Mouse (Mus musculus): Measurements from ENCODE around the gene Rasgef1a. TPM values are rescaled to one million over a fixed set of nuclear protein-coding genes. Genes with fewer than 3 reads are reported as not detected.

Gene Rasgef1a
- polyA plus RNA-seq, 1 experiment, result 0.02 TPM

GRCm38 (mm10) chr6:118027036-118027435 is 15.8 kb downstream of the Rasgef1a start:
- Histone ChIP-seq H3K27me3 (ENCODE audit: control insufficient read depth, insufficient read depth, low read length) (no peaks in the 10 kb centered on the region), H3K27ac (ENCODE audit: control insufficient read depth, insufficient read depth, low read depth, low read length) (no peak overlapping the region), H3K36me3 (ENCODE audit: control insufficient read depth, insufficient read depth, low read length) (no peaks in the 10 kb centered on the region), H3K4me3 (ENCODE audit: control insufficient read depth, low read depth, low read length) (no peak overlapping the region), H3K4me1 (ENCODE audit: control insufficient read depth, insufficient read depth, low read length) (no peaks in the 10 kb centered on the region)
- no peak for TF ChIP-seq POLR2A (IDR thresholded peaks at IDR 0.05; ENCODE audit: control insufficient read depth, low read depth, low read length)
- no peak for TF ChIP-seq CTCF (IDR thresholded peaks at IDR 0.05; ENCODE audit: control insufficient read depth, insufficient read depth, insufficient replicate concordance, low read depth, low read length)

- no peaks in the 10 kb centered on the region for H3K36me3 ChIP-seq (ENCODE audit: control insufficient read depth, insufficient read depth, low read length)
- H3K4me3 ChIP-seq (ENCODE audit: control insufficient read depth, low read depth, low read length), result no peak overlapping the region
- no peak overlapping the region for H3K27ac ChIP-seq (ENCODE audit: control insufficient read depth, insufficient read depth, low read depth, low read length)
- H3K27me3 ChIP-seq (ENCODE audit: control insufficient read depth, insufficient read depth, low read length), result no peaks in the 10 kb centered on the region
- TF ChIP-seq POLR2A (IDR thresholded peaks at IDR 0.05; ENCODE audit: control insufficient read depth, low read depth, low read length) (no peak), CTCF (IDR thresholded peaks at IDR 0.05; ENCODE audit: control insufficient read depth, insufficient read depth, insufficient replicate concordance, low read depth, low read length) (no peak)
- no peaks in the 10 kb centered on the region for H3K4me1 ChIP-seq (ENCODE audit: control insufficient read depth, insufficient read depth, low read length)
Observed at GRCm38 (mm10) chr6:118031467-118031866, 20.2 kb downstream of the Rasgef1a start.

- H3K27me3 ChIP-seq (ENCODE audit: control insufficient read depth, insufficient read depth, low read length), result no peaks in the 10 kb centered on the region
- H3K27ac ChIP-seq (ENCODE audit: control insufficient read depth, insufficient read depth, low read depth, low read length), result no peak overlapping the region
- no peaks in the 10 kb centered on the region for H3K4me1 ChIP-seq (ENCODE audit: control insufficient read depth, insufficient read depth, low read length)
- no peaks in the 10 kb centered on the region for H3K36me3 ChIP-seq (ENCODE audit: control insufficient read depth, insufficient read depth, low read length)
- H3K4me3 ChIP-seq (ENCODE audit: control insufficient read depth, low read depth, low read length), result no peak overlapping the region
- TF ChIP-seq CTCF (IDR thresholded peaks at IDR 0.05; ENCODE audit: control insufficient read depth, insufficient read depth, insufficient replicate concordance, low read depth, low read length), result no peak
- TF ChIP-seq POLR2A (IDR thresholded peaks at IDR 0.05; ENCODE audit: control insufficient read depth, low read depth, low read length), result no peak
Observed at GRCm38 (mm10) chr6:118035639-118036038, 24.4 kb downstream of the Rasgef1a start.

- no peaks in the 10 kb centered on the region for H3K27me3 ChIP-seq (ENCODE audit: control insufficient read depth, insufficient read depth, low read length)
- TF ChIP-seq POLR2A (IDR thresholded peaks at IDR 0.05; ENCODE audit: control insufficient read depth, low read depth, low read length) (no peak), CTCF (IDR thresholded peaks at IDR 0.05; ENCODE audit: control insufficient read depth, insufficient read depth, insufficient replicate concordance, low read depth, low read length) (no peak)
Observed at GRCm38 (mm10) chr6:118036118-118036805, 25.0 kb downstream of the Rasgef1a start.

GRCm38 (mm10) chr6:118036866-118037265 is 25.6 kb downstream of the Rasgef1a start:
- H3K4me1 ChIP-seq (ENCODE audit: control insufficient read depth, insufficient read depth, low read length), result no peaks in the 10 kb centered on the region
- H3K36me3 ChIP-seq (ENCODE audit: control insufficient read depth, insufficient read depth, low read length), result no peaks in the 10 kb centered on the region
- TF ChIP-seq POLR2A (IDR thresholded peaks at IDR 0.05; ENCODE audit: control insufficient read depth, low read depth, low read length) (no peak), CTCF (IDR thresholded peaks at IDR 0.05; ENCODE audit: control insufficient read depth, insufficient read depth, insufficient replicate concordance, low read depth, low read length) (no peak)
- H3K27ac ChIP-seq (ENCODE audit: control insufficient read depth, insufficient read depth, low read depth, low read length), result no peak overlapping the region
- H3K4me3 ChIP-seq (ENCODE audit: control insufficient read depth, low read depth, low read length), result no peak overlapping the region
- H3K27me3 ChIP-seq (ENCODE audit: control insufficient read depth, insufficient read depth, low read length), result no peaks in the 10 kb centered on the region

More at GRCm38 (mm10) chr6:118036118-118036805, 25.0 kb downstream of the Rasgef1a start:
- Histone ChIP-seq H3K27ac (ENCODE audit: control insufficient read depth, insufficient read depth, low read depth, low read length) (no peak overlapping the region), H3K4me1 (ENCODE audit: control insufficient read depth, insufficient read depth, low read length) (no peaks in the 10 kb centered on the region), H3K36me3 (ENCODE audit: control insufficient read depth, insufficient read depth, low read length) (no peaks in the 10 kb centered on the region), H3K4me3 (ENCODE audit: control insufficient read depth, low read depth, low read length) (no peak overlapping the region)

GRCm38 (mm10) chr6:118045180-118045579 is 33.9 kb downstream of the Rasgef1a start:
- TF ChIP-seq CTCF (IDR thresholded peaks at IDR 0.05; ENCODE audit: control insufficient read depth, insufficient read depth, insufficient replicate concordance, low read depth, low read length), result no peak
- TF ChIP-seq POLR2A (IDR thresholded peaks at IDR 0.05; ENCODE audit: control insufficient read depth, low read depth, low read length), result no peak
- H3K27ac ChIP-seq (ENCODE audit: control insufficient read depth, insufficient read depth, low read depth, low read length), result no peak overlapping the region
- H3K4me1 ChIP-seq (ENCODE audit: control insufficient read depth, insufficient read depth, low read length), result no peaks in the 10 kb centered on the region
- H3K36me3 ChIP-seq (ENCODE audit: control insufficient read depth, insufficient read depth, low read length), result no peaks in the 10 kb centered on the region
- H3K27me3 ChIP-seq (ENCODE audit: control insufficient read depth, insufficient read depth, low read length), result no peaks in the 10 kb centered on the region
- no peak overlapping the region for H3K4me3 ChIP-seq (ENCODE audit: control insufficient read depth, low read depth, low read length)

GRCm38 (mm10) chr6:118045892-118046291 is 34.7 kb downstream of the Rasgef1a start:
- no peaks in the 10 kb centered on the region for H3K36me3 ChIP-seq (ENCODE audit: control insufficient read depth, insufficient read depth, low read length)
- H3K4me3 ChIP-seq (ENCODE audit: control insufficient read depth, low read depth, low read length), result no peak overlapping the region
- no peak overlapping the region for H3K27ac ChIP-seq (ENCODE audit: control insufficient read depth, insufficient read depth, low read depth, low read length)
- no peaks in the 10 kb centered on the region for H3K27me3 ChIP-seq (ENCODE audit: control insufficient read depth, insufficient read depth, low read length)
- no peaks in the 10 kb centered on the region for H3K4me1 ChIP-seq (ENCODE audit: control insufficient read depth, insufficient read depth, low read length)
- no peak for TF ChIP-seq POLR2A (IDR thresholded peaks at IDR 0.05; ENCODE audit: control insufficient read depth, low read depth, low read length)
- no peak for TF ChIP-seq CTCF (IDR thresholded peaks at IDR 0.05; ENCODE audit: control insufficient read depth, insufficient read depth, insufficient replicate concordance, low read depth, low read length)

All from testis, adult 2 months (tissue).